Mouse (Mus musculus) MEL (cell line): ENCODE data around the gene Cecr2.

Source experiments
- CHD2 ChIP-seq: IDR thresholded peaks from 2 replicates; pipeline ENCODE4 v1.6.1; 2011; ENCODE audit warnings: low read length, improper control_type of control experiment
- CTCF ChIP-seq, 3 experiments: IDR thresholded peaks in 2 of 3; conservative IDR thresholded peaks in 1 of 3; 2 replicates each; pipeline ENCODE4 v1.5.1; 2011 to 2012; ENCODE audit warnings: low read length in 3 of 3, low read depth in 2 of 3, mild to moderate bottlenecking in 2 of 3, improper control_type of control experiment in 1 of 3, inconsistent platforms in 1 of 3, mixed read lengths in 1 of 3, moderate library complexity in 1 of 3; ENCODE audit not compliant: control insufficient read depth in 1 of 3, insufficient read depth in 1 of 3, poor library complexity in 1 of 3, severe bottlenecking in 1 of 3
- ELF1 ChIP-seq: IDR thresholded peaks from 2 replicates; pipeline ENCODE4 v1.6.1; 2014; ENCODE audit warnings: low read depth, mild to moderate bottlenecking, inconsistent platforms, low read length, improper control_type of control experiment, moderate library complexity
- EP300 ChIP-seq, 2 experiments: IDR thresholded peaks; 2 replicates each; pipeline ENCODE4 v1.6.1; 2011; ENCODE audit warnings: improper control_type of control experiment in 2 of 2, low read length in 2 of 2, low read depth in 1 of 2, mild to moderate bottlenecking in 1 of 2
- GATA1 ChIP-seq: IDR thresholded peaks from 2 replicates; pipeline ENCODE4 v1.6.1; 2011; ENCODE audit warnings: low read depth, low read length, improper control_type of control experiment
- MAZ ChIP-seq: IDR thresholded peaks from 2 replicates; pipeline ENCODE4 v1.6.1; 2012; ENCODE audit warnings: low read depth, mild to moderate bottlenecking, inconsistent platforms, low read length, improper control_type of control experiment
- MEF2A ChIP-seq: IDR thresholded peaks from 2 replicates; pipeline ENCODE4 v1.6.1; 2014; ENCODE audit warnings: low read depth, mild to moderate bottlenecking, inconsistent platforms, low read length, improper control_type of control experiment; ENCODE audit not compliant: poor library complexity, insufficient replicate concordance, severe bottlenecking; ENCODE audit errors: extremely low read depth
- MXI1 ChIP-seq: IDR thresholded peaks from 2 replicates; pipeline ENCODE4 v1.6.1; 2011; ENCODE audit warnings: mild to moderate bottlenecking, low read depth, low read length, improper control_type of control experiment
- NELFE ChIP-seq: IDR thresholded peaks from 2 replicates; pipeline ENCODE4 v1.6.1; 2011; ENCODE audit warnings: low read depth, low read length, improper control_type of control experiment
- POLR2A ChIP-seq, 2 experiments: IDR thresholded peaks; 2 replicates each; pipeline ENCODE4 v1.6.1; 2011 to 2012; ENCODE audit warnings: low read length in 2 of 2, mild to moderate bottlenecking in 2 of 2, control low read depth in 1 of 2, improper control_type of control experiment in 1 of 2, low read depth in 1 of 2, moderate library complexity in 1 of 2; ENCODE audit not compliant: control insufficient read depth in 1 of 2, insufficient read depth in 1 of 2, poor library complexity in 1 of 2
- RCOR1 ChIP-seq: IDR thresholded peaks from 2 replicates; pipeline ENCODE4 v1.6.1; 2012; ENCODE audit warnings: low read depth, mild to moderate bottlenecking, inconsistent platforms, low read length, improper control_type of control experiment
- TAL1 ChIP-seq: IDR thresholded peaks from 2 replicates; pipeline ENCODE4 v1.6.1; 2012; ENCODE audit warnings: mild to moderate bottlenecking, inconsistent platforms, low read length, moderate library complexity, mixed read lengths
- UBTF ChIP-seq: IDR thresholded peaks from 2 replicates; pipeline ENCODE4 v1.6.1; 2012; ENCODE audit warnings: low read depth, mild to moderate bottlenecking, inconsistent platforms, low read length, improper control_type of control experiment, moderate library complexity, borderline replicate concordance; ENCODE audit not compliant: insufficient read depth
- ZC3H11A ChIP-seq: IDR thresholded peaks from 2 replicates; pipeline ENCODE4 v1.6.1; 2012; ENCODE audit warnings: low read depth, mild to moderate bottlenecking, inconsistent platforms, low read length, improper control_type of control experiment

GRCm38 (mm10) chr6:120772025-120772424 is 105.9 kb downstream of the Cecr2 start:
- TF ChIP-seq NELFE (no peak), POLR2A (IDR thresholded peaks at IDR 0.05; ENCODE audit: control insufficient read depth in 1 of 2, insufficient read depth in 1 of 2, low read depth in 1 of 2, low read length in 2 of 2, poor library complexity in 1 of 2) (no peak), CTCF (IDR thresholded peaks at IDR 0.05 in 2 of 3, conservative IDR thresholded peaks at IDR 0.05 in 1 of 3; ENCODE audit: control insufficient read depth in 1 of 3, insufficient read depth in 1 of 3, low read depth in 2 of 3, low read length in 3 of 3, poor library complexity in 1 of 3, severe bottlenecking in 1 of 3) (no peak), RCOR1 (no peak), CHD2 (no peak), GATA1 (no peak), TAL1 (no peak), MAZ (no peak), UBTF (no peak), EP300 (IDR thresholded peaks at IDR 0.05; ENCODE audit: low read depth in 1 of 2, low read length in 2 of 2) (no peak), ZC3H11A (no peak), ELF1 (no peak), MEF2A (no peak), MXI1 (no peak)
